Mouse (Mus musculus) activated CD4-positive, CD25-positive, alpha-beta regulatory T cell, adult 4 months (primary cell): ENCODE data around the gene Mid1ip1. TPM values are rescaled to one million over a fixed set of nuclear protein-coding genes. Genes with fewer than 3 reads are reported as not detected.

Experiments used
- ATAC-seq: one replicate; pipeline ENCODE4 v1.8.0; 2017
- polyA plus RNA-seq, 2 experiments: library from polyadenylated mRNA; unstranded; fragments of 100-300 nt; shearing (Covaris generic); gene quantifications; one replicate each; pipeline ENCODE4 v1.2.1; 2017

The Mid1ip1 gene
- polyA plus RNA-seq = 10 to 100 TPM in 1 of 2 experiments, 1 to 10 TPM in 1; 8.8 to 14.5 TPM

GRCm38 (mm10) chrX:10714696-10715140, at the start of gene Mid1ip1:
Gene Mid1ip1, plus strand, starts transcription at chrX:10715013.
- peak; percentile 31 for ATAC-seq

- no peak for ATAC-seq
These were observed 20.2 kb upstream of the Mid1ip1 start for GRCm38 (mm10) chrX:10694455-10695180.

GRCm38 (mm10) chrX:10706728-10707127, 8.1 kb upstream of the Mid1ip1 start:
- no peak for ATAC-seq

DNA sequence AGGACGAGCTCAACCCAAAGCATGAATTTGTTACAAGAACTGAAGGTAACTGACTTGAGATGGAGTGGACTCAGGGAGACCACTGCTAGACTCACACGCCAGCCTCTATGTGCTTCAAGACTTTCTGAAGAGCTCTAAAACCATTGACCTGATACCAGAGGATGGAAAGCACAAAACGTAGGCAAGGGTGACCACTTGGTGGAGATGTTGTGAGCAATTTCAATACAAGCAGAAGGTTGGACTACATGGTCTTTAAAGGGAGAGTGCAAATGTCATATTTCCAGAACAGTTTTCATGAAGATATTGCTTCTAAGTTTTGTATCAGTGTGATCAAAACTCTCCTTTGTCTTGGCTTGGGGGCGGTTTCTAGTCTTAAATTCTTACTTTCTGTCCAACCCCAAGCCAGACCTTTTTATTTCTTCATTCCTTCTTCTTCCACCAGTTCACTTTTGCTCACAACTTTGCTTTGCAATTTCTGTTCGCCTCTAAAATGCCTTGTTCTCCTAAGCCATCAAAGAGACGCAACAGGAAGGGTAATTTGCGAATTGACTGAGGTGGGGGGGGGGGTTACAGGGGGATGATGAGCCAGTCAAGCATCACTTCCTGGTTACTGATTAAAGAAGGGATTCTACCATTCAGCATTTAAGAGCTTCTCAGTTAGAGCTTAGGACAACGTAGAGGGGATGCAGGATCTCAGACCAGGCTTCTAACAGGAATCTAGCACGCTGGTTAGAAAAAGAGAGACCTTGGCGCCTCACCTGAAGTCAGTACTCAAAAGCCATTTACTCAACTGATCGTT, 775 bp upstream of the Mid1ip1 start:
- ATAC-seq = peak; percentile 9

DNA sequence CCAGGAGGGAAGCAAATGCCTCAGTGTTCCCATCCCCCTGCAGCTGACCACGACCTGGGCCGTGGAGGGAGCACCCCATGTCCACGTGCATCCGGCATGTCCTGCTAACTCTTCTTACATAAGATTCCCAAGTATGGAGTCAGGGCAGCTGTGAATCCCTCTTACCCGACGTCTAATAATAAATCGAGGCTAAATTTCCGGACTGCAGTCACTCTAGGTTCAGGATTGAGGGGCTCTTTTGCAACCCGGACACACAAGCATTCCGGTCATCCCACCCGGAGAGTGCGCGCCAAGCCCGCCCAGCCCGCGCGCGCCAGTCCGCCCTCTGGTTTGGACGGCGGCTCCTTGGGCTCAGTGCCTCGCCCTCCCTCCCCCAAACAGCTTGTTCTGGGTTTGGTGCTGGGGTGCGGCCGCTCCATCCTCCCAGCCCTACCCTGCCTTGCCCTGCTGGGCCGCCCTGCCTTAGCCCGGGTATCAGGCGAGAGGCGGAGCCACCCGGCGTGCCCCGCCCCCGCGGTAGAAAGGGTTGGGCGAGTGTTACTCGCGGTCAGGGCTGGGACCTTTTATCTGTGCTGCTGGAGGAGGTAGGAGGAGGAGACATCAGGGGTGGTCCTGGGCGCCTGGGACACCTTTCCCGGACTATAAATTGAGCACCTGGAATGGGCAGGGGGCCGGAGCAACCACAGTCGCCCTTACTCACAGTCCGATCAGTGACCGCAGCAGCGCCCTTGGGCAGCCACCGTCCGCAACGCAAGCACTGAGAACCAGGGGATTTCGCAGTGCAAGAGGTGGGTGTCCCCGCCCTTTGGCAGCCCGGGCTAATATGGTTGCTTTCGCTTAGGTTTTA, 2.3 kb downstream of the Mid1ip1 start:
- ATAC-seq = peak; percentile 76

DNA sequence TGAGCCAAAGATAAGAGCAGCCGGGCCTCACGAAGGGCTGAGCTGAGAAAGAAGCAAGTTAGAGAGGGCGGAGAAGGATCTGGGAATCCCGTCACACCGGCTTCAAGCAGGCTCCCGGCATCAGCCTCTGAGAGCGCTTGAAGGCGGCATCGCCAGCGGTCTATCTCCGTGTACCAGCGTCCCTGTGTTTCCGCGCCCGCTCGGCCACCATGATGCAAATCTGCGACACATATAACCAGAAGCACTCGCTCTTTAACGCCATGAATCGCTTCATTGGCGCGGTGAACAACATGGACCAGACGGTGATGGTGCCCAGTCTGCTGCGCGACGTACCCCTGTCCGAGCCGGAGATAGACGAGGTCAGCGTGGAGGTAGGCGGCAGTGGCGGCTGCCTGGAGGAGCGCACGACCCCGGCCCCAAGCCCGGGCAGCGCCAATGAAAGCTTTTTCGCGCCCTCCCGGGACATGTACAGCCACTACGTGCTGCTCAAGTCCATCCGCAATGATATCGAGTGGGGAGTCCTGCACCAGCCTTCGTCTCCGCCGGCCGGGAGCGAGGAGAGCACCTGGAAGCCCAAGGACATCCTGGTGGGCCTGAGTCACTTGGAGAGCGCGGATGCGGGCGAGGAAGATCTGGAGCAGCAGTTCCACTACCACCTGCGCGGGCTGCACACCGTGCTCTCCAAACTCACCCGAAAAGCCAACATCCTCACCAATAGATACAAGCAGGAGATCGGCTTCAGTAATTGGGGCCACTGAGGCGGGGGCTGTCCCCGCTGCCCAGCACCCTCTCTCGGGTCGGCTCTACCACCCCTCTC, 3.4 kb downstream of the Mid1ip1 start:
- ATAC-seq = no peak

GRCm38 (mm10) chrX:10718838-10719539, 4.2 kb downstream of the Mid1ip1 start:
- peak; percentile 44 for ATAC-seq

GRCm38 (mm10) chrX:10720391-10720790, 5.6 kb downstream of the Mid1ip1 start:
- ATAC-seq = no peak

GRCm38 (mm10) chrX:10724571-10724970, 9.8 kb downstream of the Mid1ip1 start:
- ATAC-seq = no peak

GRCm38 (mm10) chrX:10729488-10729887, 14.7 kb downstream of the Mid1ip1 start:
- no peak for ATAC-seq

DNA sequence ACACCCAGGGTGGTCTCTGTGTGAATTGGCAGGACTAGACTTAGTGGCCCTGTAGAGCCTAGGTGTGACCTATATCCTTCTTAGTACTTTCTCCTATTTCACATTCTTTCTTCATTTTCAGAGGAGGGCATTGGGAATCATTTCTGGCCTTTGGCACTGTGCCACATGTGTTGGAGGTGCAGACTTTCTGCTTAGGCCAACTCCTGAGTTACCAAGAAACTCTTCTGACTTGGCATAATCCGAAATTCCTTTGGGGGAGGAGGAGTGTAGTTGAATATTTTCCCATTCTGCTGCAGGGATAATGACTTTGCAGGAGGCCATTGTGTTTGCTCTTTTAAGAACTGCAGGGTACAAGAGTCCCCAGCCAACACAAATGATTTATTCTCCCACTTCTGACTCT, 19.6 kb downstream of the Mid1ip1 start:
- no peak for ATAC-seq

DNA sequence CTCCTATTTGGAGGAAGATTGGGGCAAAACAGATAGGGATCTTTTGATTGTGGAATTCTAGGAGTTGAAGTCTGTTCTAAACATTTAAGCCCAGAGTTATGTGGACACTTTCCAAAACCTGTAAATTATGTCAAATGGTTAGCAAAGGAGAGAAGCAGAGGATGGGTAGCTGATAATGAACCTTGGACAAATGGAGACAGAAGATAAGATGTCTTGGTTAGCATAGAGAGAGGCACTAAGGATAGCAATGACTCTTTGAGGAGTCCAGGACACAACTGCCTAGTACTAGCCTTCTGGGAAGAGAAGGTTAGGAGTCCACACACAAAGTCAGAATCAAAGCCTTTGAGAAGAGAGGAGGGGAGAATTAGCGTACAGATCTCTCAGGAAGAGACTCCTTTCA, 20.1 kb downstream of the Mid1ip1 start:
- ATAC-seq = no peak

GRCm38 (mm10) chrX:10758866-10759265, 44.1 kb downstream of the Mid1ip1 start:
- ATAC-seq = no peak

- no peak for ATAC-seq
These were observed 48.7 kb downstream of the Mid1ip1 start for GRCm38 (mm10) chrX:10763476-10764016.

Other genes starting within 250 kb of the Mid1ip1 start
- under 1 TPM in 1 of 2 experiments, not detected in 1; 0.19 TPM for gene Tspan7, start 229.9 kb upstream of the Mid1ip1 start, polyA plus RNA-seq